Mouse (Mus musculus) CH12.LX (cell line): ENCODE results near the gene Arhgef33. TPM values are rescaled to one million over a fixed set of nuclear protein-coding genes. Genes with fewer than 3 reads are reported as not detected.
"Not testable (repeated sequence)": the region's sequence is repeated elsewhere in the genome, so short reads cannot be mapped to it uniquely, and the experiment has no call there.

Experiments
- DNase-seq: peaks from one replicate; pipeline ENCODE4 v3.0.0-alpha.2; 2013; ENCODE audit errors: extremely low read depth
- H3K27ac ChIP-seq: 2 replicates; pipeline ENCODE4 v1.5.1; 2012; ENCODE audit warnings: low read depth, mild to moderate bottlenecking, control low read depth, moderate library complexity; ENCODE audit not compliant: insufficient read depth
- H3K27me3 ChIP-seq: replicated peaks from 2 replicates; pipeline ENCODE3; 2012; ENCODE audit warnings: inconsistent platforms
- H3K36me3 ChIP-seq, 2 experiments: replicated peaks in 1 of 2; 2 replicates each; pipeline versions ENCODE3 to v1.6.1; 2012; ENCODE audit warnings: inconsistent platforms in 1 of 2, low read length in 1 of 2, mild to moderate bottlenecking in 1 of 2, mixed read lengths in 1 of 2, moderate library complexity in 1 of 2; ENCODE audit not compliant: control insufficient read depth in 1 of 2, insufficient read depth in 1 of 2
- H3K4me1 ChIP-seq, 2 experiments: 2 replicates each; pipeline ENCODE4 v1.6.1; 2012; ENCODE audit warnings: inconsistent platforms in 1 of 2, moderate library complexity in 1 of 2; ENCODE audit not compliant: insufficient read depth in 2 of 2, control insufficient read depth in 1 of 2
- H3K4me2 ChIP-seq: 2 replicates; pipeline ENCODE4 v1.6.1; 2012; ENCODE audit warnings: low read depth, mild to moderate bottlenecking, control low read depth; ENCODE audit not compliant: poor library complexity, insufficient read depth, severe bottlenecking
- H3K4me3 ChIP-seq, 3 experiments: fragments of 150-350 bp in 1 of 3; sonication (generic) in 1 of 3; replicated peaks in 1 of 3; 2 replicates each; pipeline versions ENCODE3 to v1.5.1; 2011 to 2012; ENCODE audit warnings: low read depth in 2 of 3, low read length in 2 of 3, mild to moderate bottlenecking in 2 of 3, moderate library complexity in 2 of 3, control low read depth in 1 of 3, improper control_type of control experiment in 1 of 3, inconsistent platforms in 1 of 3, mixed read lengths in 1 of 3; ENCODE audit not compliant: poor library complexity in 1 of 3
- H3K79me2 ChIP-seq: replicated peaks from 2 replicates; pipeline ENCODE4 v1.6.1; 2012; ENCODE audit warnings: mild to moderate bottlenecking, moderate library complexity; ENCODE audit not compliant: control insufficient read depth, poor library complexity, insufficient read depth, severe bottlenecking; ENCODE audit errors: extremely low read depth
- H3K9ac ChIP-seq: 2 replicates; pipeline ENCODE4 v1.6.1; 2012; ENCODE audit warnings: low read depth, mild to moderate bottlenecking, control low read depth, moderate library complexity; ENCODE audit not compliant: insufficient read depth
- H3K9me3 ChIP-seq: replicated peaks from 2 replicates; pipeline ENCODE3; 2012; ENCODE audit warnings: low read length, inconsistent platforms, mixed read lengths
- BHLHE40 ChIP-seq: IDR thresholded peaks from 2 replicates; pipeline ENCODE4 v1.6.1; 2011; ENCODE audit warnings: mild to moderate bottlenecking, low read depth, low read length, improper control_type of control experiment
- CHD2 ChIP-seq: IDR thresholded peaks from 2 replicates; pipeline ENCODE4 v1.6.1; 2011; ENCODE audit warnings: low read length, improper control_type of control experiment
- CTCF ChIP-seq, 2 experiments: IDR thresholded peaks in 1 of 2; conservative IDR thresholded peaks in 1 of 2; 2 replicates each; pipeline ENCODE4 v1.5.1; 2011 to 2012; ENCODE audit warnings: low read depth in 2 of 2, low read length in 2 of 2, improper control_type of control experiment in 1 of 2, inconsistent platforms in 1 of 2, mild to moderate bottlenecking in 1 of 2, moderate library complexity in 1 of 2
- E2F4 ChIP-seq: IDR thresholded peaks from 2 replicates; pipeline ENCODE4 v1.6.1; 2011; ENCODE audit warnings: low read depth, low read length, improper control_type of control experiment; ENCODE audit not compliant: insufficient replicate concordance
- JUN ChIP-seq: IDR thresholded peaks from 2 replicates; pipeline ENCODE4 v1.6.1; 2011; ENCODE audit warnings: low read depth, mild to moderate bottlenecking, low read length, improper control_type of control experiment, moderate library complexity; ENCODE audit not compliant: insufficient read depth
- JUND ChIP-seq: conservative IDR thresholded peaks from 2 replicates; pipeline ENCODE4 v1.6.1; 2011; ENCODE audit warnings: low read depth, low read length, improper control_type of control experiment
- MEF2A ChIP-seq: IDR thresholded peaks from 2 replicates; pipeline ENCODE4 v1.6.1; 2014; ENCODE audit warnings: low read depth, mild to moderate bottlenecking, inconsistent platforms, low read length, improper control_type of control experiment, borderline replicate concordance
- NELFE ChIP-seq: IDR thresholded peaks from 2 replicates; pipeline ENCODE4 v1.6.1; 2011; ENCODE audit warnings: low read depth, low read length, improper control_type of control experiment
- PAX5 ChIP-seq: IDR thresholded peaks from 2 replicates; pipeline ENCODE4 v1.6.1; 2012; ENCODE audit warnings: low read length, inconsistent platforms, mixed read lengths
- POLR2A ChIP-seq: IDR thresholded peaks from 2 replicates; pipeline ENCODE4 v1.6.1; 2011; ENCODE audit warnings: low read depth, mild to moderate bottlenecking, improper control_type of control experiment, low read length
- POLR2AphosphoS2 ChIP-seq: IDR thresholded peaks from 2 replicates; pipeline ENCODE4 v1.6.1; 2011; ENCODE audit warnings: low read depth, low read length, improper control_type of control experiment
- SMC3 ChIP-seq: IDR thresholded peaks from 2 replicates; pipeline ENCODE4 v1.6.1; 2011; ENCODE audit warnings: low read depth, low read length, improper control_type of control experiment
- TBP ChIP-seq: conservative IDR thresholded peaks from 2 replicates; pipeline ENCODE4 v1.6.1; 2011; ENCODE audit warnings: low read depth, low read length, improper control_type of control experiment
- UBTF ChIP-seq: IDR thresholded peaks from 2 replicates; pipeline ENCODE4 v1.6.1; 2012; ENCODE audit warnings: low read depth, mild to moderate bottlenecking, inconsistent platforms, low read length, improper control_type of control experiment, moderate library complexity
- USF1 ChIP-seq: IDR thresholded peaks from 2 replicates; pipeline ENCODE4 v1.6.1; 2014; ENCODE audit warnings: low read depth, mild to moderate bottlenecking, inconsistent platforms, low read length, improper control_type of control experiment
- USF2 ChIP-seq: conservative IDR thresholded peaks from 2 replicates; pipeline ENCODE4 v1.6.1; 2011; ENCODE audit warnings: low read depth, low read length, improper control_type of control experiment
- ZKSCAN1 ChIP-seq: IDR thresholded peaks from 2 replicates; pipeline ENCODE4 v1.6.1; 2012; ENCODE audit warnings: low read depth, inconsistent platforms, low read length, improper control_type of control experiment, borderline replicate concordance
- ZMIZ1 ChIP-seq: IDR thresholded peaks from 2 replicates; pipeline ENCODE4 v1.6.1; 2012; ENCODE audit warnings: low read depth, mild to moderate bottlenecking, inconsistent platforms, low read length, improper control_type of control experiment
- ZNF384 ChIP-seq: IDR thresholded peaks from 2 replicates; pipeline ENCODE4 v1.6.1; 2012; ENCODE audit warnings: low read depth, low read length, improper control_type of control experiment, inconsistent platforms
- dilution Hi-C: fragments of 300-500 bp; cut with MboI; formaldehyde crosslinking; loops from 2 replicates; pipeline ENCODE4 v1.14.3; 2020; ENCODE audit warnings: low sequenced_read_pairs; ENCODE audit not compliant: extremely low pct_unique_long_range_greater_than_20kb, extremely low pct_ligation_motif_present
- in situ Hi-C: fragments of 300-500 bp; cut with MboI; formaldehyde crosslinking; loops from 3 replicates; pipeline ENCODE4 v1.14.3; 2019; ENCODE audit warnings: low sequenced_read_pairs, low pct_ligation_motif_present, low pct_unique_long_range_greater_than_20kb, mixed read lengths
- polyA plus RNA-seq: library from polyadenylated mRNA; unstranded; fragments of >175 nt; gene quantifications from 2 replicates; pipeline ENCODE4 v1.2.1, GENCODE M21; 2012; ENCODE audit warnings: low read depth; ENCODE audit not compliant: insufficient read length
- total RNA-seq, 2 experiments: library from RNA; depleted of rRNA; stranded (reverse); fragments of 300-350 nt in 1 of 2; fragments of >200 nt in 1 of 2; gene quantifications; 2 replicates each; pipeline ENCODE4 v1.2.3; 2012 to 2014

Gene Arhgef33
- total and polyA plus RNA-seq, 3 experiments = 0.55 TPM; not detected in 2

DNA sequence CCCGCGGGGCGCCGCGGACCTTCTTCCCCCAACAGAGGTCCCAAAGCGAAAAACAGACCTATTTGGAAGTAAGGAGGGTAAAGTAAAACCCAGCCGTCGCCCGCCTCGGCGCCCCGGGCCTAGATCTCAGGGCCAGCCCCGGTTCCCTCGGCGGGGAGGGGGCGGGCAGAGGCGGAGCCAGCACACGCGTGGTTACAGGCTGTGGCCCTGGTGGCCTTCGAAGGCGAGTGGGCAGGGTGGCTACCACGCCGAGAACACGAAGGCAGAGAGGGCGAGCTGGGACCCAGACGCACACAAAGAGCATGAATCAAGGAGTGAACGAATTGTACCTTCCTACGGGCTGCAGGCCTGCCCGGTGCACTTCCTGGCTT, 66.5 kb downstream of the Arhgef33 start:
- Histone ChIP-seq H3K9ac (no peak overlapping the region), H3K4me3 (no peak overlapping the region), H3K4me1 (peaks cover under 1 to 3% of the 10 kb centered on the region in 2 experiments; a peak in 3 of 4 replicates), H3K79me2 (no peaks in the 10 kb centered on the region), H3K4me2 (no peak overlapping the region), H3K36me3 (no peaks in the 10 kb centered on the region), H3K27me3 (no peaks in the 10 kb centered on the region), H3K9me3 (peaks cover 4% of the 10 kb centered on the region), H3K27ac (no peak overlapping the region)
- TF ChIP-seq TBP = no peak
- TF ChIP-seq POLR2AphosphoS2 = no peak
- TF ChIP-seq UBTF = no peak
- no peak for TF ChIP-seq JUN
- TF ChIP-seq ZMIZ1 = no peak
- no peak for TF ChIP-seq PAX5
- no peak for TF ChIP-seq NELFE
- TF ChIP-seq POLR2A = no peak
- TF ChIP-seq ZNF384 = no peak
- TF ChIP-seq CTCF (conservative IDR thresholded peaks at IDR 0.05 in 1 of 2, IDR thresholded peaks at IDR 0.05 in 1 of 2; ENCODE audit: low read depth in 2 of 2, low read length in 2 of 2) = no peak
- TF ChIP-seq BHLHE40 = no peak
- TF ChIP-seq USF1 = no peak
- no peak for TF ChIP-seq ZKSCAN1
- no peak for TF ChIP-seq JUND
- no peak for TF ChIP-seq USF2
- dilution Hi-C loops (no loop called here), in situ Hi-C loops (no loop called here)
- DNase-seq = no peak

DNA sequence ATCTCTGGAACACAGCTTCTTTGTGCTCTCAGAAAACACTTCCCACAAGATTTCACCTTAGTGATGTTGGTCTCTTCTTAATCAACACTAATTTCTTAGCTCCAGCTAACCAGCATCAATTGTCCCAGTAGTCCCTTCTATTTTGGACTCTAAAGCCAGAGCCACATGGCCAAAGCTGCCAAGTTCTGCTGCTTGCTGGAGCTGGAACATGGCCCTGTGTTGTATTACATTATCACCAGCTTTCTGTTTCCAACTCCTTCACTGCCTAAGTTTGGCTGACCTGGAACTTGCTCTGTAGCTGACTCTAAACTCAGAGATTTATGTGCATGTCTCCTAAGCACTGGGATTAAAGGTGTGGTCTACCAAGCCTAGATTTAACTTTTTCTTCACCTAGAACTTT, 71.2 kb downstream of the Arhgef33 start:
- H3K9me3 ChIP-seq, H3K79me2 ChIP-seq, in situ Hi-C loops, dilution Hi-C loops, H3K4me2 ChIP-seq, DNase-seq, H3K4me1 ChIP-seq, H3K4me3 ChIP-seq, H3K9ac ChIP-seq, H3K36me3 ChIP-seq, H3K27ac ChIP-seq, H3K27me3 ChIP-seq: not testable (repeated sequence)

DNA sequence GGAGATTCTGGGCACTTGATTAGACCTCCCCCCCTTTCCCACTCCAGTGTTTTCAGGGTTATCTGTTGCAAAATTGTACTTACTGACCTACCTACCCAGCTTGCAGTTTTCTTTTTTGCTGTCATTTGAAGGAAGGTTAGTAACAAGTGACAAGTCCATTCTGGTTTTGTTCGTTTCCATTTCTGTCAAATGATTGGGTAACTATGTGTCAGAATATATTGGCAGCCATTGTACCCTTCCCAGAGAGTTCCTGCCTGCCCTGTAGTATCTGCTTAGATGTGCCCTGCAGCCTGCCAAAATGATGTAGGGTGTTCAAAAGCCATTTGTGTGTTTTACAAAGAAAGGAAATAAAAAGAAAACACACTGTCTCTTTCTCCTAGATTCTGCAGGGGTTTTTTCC, 78.5 kb downstream of the Arhgef33 start:
- dilution Hi-C loops = no loop called here
- TF ChIP-seq ZKSCAN1 (no peak), CHD2 (no peak), MEF2A (no peak), E2F4 (no peak), JUN (no peak), SMC3 (no peak), CTCF (conservative IDR thresholded peaks at IDR 0.05 in 1 of 2, IDR thresholded peaks at IDR 0.05 in 1 of 2; ENCODE audit: low read depth in 2 of 2, low read length in 2 of 2) (no peak)
- TF ChIP-seq, all 38 proteins: peak for 0
- no peak for DNase-seq
- H3K4me3 ChIP-seq = no peak overlapping the region
- H3K9ac ChIP-seq = no peak overlapping the region
- H3K27ac ChIP-seq = no peak overlapping the region
- H3K9me3 ChIP-seq = no peaks in the 10 kb centered on the region
- H3K36me3 ChIP-seq = no peaks in the 10 kb centered on the region
- no peaks in the 10 kb centered on the region for H3K79me2 ChIP-seq
- H3K4me1 ChIP-seq = peaks cover 0 to 8% of the 10 kb centered on the region in 2 experiments; a peak in 2 of 4 replicates
- H3K4me2 ChIP-seq = no peak overlapping the region
- in situ Hi-C loops = no loop called here
- no peaks in the 10 kb centered on the region for H3K27me3 ChIP-seq
